Mouse (Mus musculus) C2C12 (cell line): Measurements from ENCODE around the gene 3110018I06Rik.

Experiments
- CEBPB ChIP-seq: IDR thresholded peaks from one replicate; pipeline ENCODE4 v1.6.1; 2011; ENCODE audit warnings: low read depth, mild to moderate bottlenecking, control low read depth, moderate library complexity
- CTCF ChIP-seq: IDR thresholded peaks from one replicate; pipeline ENCODE4 v1.5.1; 2011; ENCODE audit not compliant: control insufficient read depth, insufficient read depth, insufficient read length
- MAX ChIP-seq: IDR thresholded peaks from one replicate; pipeline ENCODE4 v1.6.1; 2011; ENCODE audit warnings: mild to moderate bottlenecking, control low read depth
- MYOG ChIP-seq: IDR thresholded peaks from one replicate; pipeline ENCODE4 v1.6.1; 2011; ENCODE audit not compliant: control insufficient read depth, insufficient read length; ENCODE audit errors: extremely low read depth
- USF1 ChIP-seq: IDR thresholded peaks from one replicate; pipeline ENCODE4 v1.6.1; 2011; ENCODE audit warnings: low read depth, mild to moderate bottlenecking, control low read depth, moderate library complexity

DNA sequence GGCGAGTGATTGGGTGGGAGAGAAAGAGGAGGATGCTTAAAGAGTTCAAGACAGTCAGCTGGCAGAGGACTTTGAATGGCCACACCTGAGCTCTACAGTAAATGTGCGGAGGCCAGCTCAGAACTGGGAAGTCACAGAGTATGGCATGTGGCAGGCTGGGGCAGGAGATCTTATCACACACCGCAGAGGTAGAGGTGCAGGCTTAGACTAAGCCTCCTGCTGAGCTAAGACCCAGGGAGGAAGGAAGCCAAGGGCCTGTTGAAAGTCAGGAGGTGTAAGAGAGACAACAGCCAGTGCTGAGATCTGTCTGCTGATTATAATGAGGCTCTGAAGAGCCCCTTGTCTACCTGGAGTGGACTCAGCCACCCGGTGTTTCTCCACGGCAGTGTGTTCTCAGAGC lies 8.5 kb downstream of the 3110018I06Rik start:
- no peak for TF ChIP-seq USF1
- TF ChIP-seq CTCF = no peak
- no peak for TF ChIP-seq CEBPB
- no peak for TF ChIP-seq MYOG
- no peak for TF ChIP-seq MAX
